Mouse (Mus musculus): ENCODE measurements at regions not wholly inside any gene's neighbourhood (a gene's known extent, or its start where the extent isn't known, plus 50 kb on each side); places are given as distances from the start of the nearest gene placed in this dataset.
A peak's percentile ranks its signal among the peaks of the same experiment; 100 is the strongest.

DNA sequence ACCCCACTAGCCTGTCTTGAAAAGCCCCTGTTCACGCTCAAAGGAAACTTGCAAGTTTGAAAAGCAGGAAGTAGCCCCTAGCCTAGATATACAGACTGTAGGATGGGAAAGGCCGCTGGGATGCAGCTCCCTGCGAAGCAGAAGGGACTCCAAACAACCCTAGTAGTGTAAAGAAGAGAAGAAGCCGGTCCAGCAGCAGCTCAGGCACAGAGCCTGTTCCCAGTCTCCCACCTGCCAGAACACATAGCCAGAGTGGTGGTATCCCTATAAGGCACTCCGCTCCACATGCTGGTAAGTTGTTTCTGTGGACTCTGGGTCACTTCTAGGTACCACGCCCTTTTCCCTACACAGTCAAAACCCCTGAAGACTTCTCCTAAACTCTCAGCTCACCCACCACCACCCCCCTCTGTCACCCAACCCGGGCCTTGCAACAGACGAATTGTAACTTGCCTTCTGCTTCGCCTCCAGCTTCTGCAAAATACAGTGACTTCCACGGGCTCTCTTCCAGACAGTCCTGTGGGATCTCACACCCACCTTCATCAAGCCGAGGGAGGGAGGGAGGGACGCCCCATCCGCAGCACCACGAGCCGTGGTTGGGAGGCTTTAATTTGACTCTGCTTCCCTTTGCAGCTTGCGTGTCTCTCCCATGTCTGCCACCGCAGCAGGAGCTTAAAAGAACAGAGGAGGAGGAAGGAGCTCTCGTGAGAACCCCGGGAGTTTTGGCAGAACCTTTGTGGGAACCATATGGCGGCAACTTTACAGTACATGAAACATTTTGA, 285.2 kb downstream of the Rwdd3 start:
- no peaks in the 10 kb centered on the region for H3K36me3 ChIP-seq
- WGBS: 68% methylated on average over 20 of the region's 20 CpGs
- no peak for ATAC-seq (ENCODE audit: low FRiP score)
- peaks cover 9% of the 10 kb centered on the region for H3K4me1 ChIP-seq (replicated peaks)
- H3K9ac ChIP-seq: no peak overlapping the region
- no peak overlapping the region for H3K4me3 ChIP-seq
- H3K27ac ChIP-seq: no peak overlapping the region
- H3K9me3 ChIP-seq: no peaks in the 10 kb centered on the region
- H3K27me3 ChIP-seq: 0 out of 2 replicates have a peak, but pooled peaks cover 2% of the 10 kb centered on the region
- no peak overlapping the region for H3K4me2 ChIP-seq

DNA sequence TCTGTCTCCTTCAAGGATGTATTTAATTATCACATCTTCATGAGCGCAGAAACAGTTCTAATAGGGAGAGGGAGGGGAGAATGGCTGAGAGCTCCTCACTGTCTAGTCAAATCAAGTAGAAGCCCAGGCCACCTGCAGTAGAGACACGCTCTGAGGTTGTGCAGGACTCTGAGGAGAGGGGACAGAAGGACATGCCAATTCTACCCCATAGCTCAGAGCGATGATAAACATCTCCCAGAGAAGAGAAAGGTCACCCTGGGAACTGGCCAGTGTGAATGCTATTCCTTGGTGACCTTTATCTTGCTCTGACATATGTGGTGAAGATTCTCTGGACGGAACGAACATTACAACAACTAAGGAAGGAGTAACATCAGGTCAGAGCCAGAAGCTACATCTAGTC, 286.1 kb downstream of the Rwdd3 start:
- Histone ChIP-seq H3K4me1 (replicated peaks) (peaks cover 9% of the 10 kb centered on the region), H3K27me3 (0 out of 2 replicates have a peak, but pooled peaks cover 2% of the 10 kb centered on the region), H3K4me3 (no peak overlapping the region), H3K36me3 (no peaks in the 10 kb centered on the region), H3K9ac (no peak overlapping the region), H3K9me3 (no peaks in the 10 kb centered on the region), H3K4me2 (no peak overlapping the region), H3K27ac (no peak overlapping the region)
- no peak for ATAC-seq (ENCODE audit: low FRiP score)
- 83% methylated on average over 5 of the region's 5 CpGs for WGBS

DNA sequence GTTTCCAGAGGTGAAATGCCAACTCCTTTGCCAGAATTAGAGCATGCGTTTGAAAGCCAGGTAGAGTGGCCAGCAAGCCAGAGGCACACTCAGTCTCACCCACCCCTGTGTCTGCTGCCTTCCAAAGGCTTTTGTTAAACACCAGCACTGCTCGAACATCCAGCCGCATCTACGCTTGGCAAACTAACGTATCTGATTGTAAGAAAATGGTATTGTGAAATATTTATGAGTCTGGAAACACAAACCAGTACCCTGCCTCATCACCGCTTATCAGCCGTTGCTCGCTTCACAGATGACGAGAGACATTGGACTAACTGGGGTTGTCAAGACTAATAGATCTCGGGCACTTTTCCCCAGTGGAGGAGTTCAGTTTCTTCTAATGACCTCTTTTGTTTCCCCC, 287.3 kb downstream of the Rwdd3 start:
- H3K27me3 ChIP-seq: 0 out of 2 replicates have a peak, but pooled peaks cover 2% of the 10 kb centered on the region
- ATAC-seq (ENCODE audit: low FRiP score): no peak; the same call in 1 of the 2 replicates
- no peaks in the 10 kb centered on the region for H3K36me3 ChIP-seq
- H3K9ac ChIP-seq: no peak overlapping the region
- WGBS: 46% methylated on average over 10 of the region's 10 CpGs
- H3K27ac ChIP-seq: peak overlapping the region; percentile 62; the same call in 1 of the 2 replicates
- H3K4me2 ChIP-seq: peak overlapping the region; percentile 8; the same call in 1 of the 2 replicates
- H3K4me1 ChIP-seq (replicated peaks): peaks cover 9% of the 10 kb centered on the region
- no peaks in the 10 kb centered on the region for H3K9me3 ChIP-seq
- H3K4me3 ChIP-seq: no peak overlapping the region

DNA sequence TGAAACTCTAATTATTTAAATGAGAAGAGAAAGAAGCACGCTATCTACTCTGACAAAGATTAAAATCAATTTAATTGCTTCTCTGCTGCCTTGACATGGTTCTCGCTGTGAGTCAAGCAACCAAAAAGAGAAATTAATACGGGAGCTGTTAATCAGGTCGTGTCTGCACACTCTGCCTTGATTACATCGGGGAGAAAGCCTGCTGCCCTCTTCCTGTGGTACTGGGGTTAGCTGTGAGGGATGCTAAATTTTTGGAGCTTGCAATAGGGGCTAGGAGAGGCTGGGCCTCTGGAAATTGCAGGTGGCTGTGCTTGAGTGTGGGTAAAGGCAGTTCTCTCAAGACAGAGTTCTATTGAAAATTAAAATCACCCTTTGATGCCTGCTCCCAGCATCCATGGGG, 287.8 kb downstream of the Rwdd3 start:
- H3K4me3 ChIP-seq: no peak overlapping the region
- peaks cover 9% of the 10 kb centered on the region for H3K4me1 ChIP-seq (replicated peaks)
- H3K27ac ChIP-seq: peak overlapping the region; percentile 62

DNA sequence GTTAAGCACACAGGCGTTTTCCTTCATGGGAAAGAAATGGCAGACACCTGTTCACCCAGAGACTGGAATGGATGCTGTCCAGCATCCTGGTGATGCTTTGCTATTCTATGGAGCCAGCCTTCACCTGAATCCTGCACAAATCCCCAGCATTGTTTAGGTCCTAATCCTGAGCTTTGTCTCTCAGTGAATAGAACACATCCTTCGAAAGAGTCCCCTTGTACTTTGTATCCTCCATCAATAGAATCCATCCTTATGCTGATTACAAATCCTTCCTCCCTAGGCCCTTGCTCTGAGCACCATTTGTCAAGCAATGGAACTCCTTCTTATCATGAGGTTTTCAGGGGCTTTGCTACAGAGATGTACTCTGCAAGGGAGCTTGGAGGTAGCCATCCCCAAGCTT, 292.1 kb downstream of the Rwdd3 start:
- Histone ChIP-seq H3K36me3 (no peaks in the 10 kb centered on the region), H3K27ac (no peak overlapping the region), H3K4me2 (no peak overlapping the region), H3K27me3 (no peaks in the 10 kb centered on the region), H3K9me3 (no peaks in the 10 kb centered on the region), H3K9ac (no peak overlapping the region), H3K4me3 (no peak overlapping the region), H3K4me1 (replicated peaks) (peaks cover 9% of the 10 kb centered on the region)
- 91% methylated on average over 2 of the region's 2 CpGs for WGBS
- ATAC-seq (ENCODE audit: low FRiP score): no peak

More for the DNA sequence above, 287.8 kb downstream of the Rwdd3 start:
- peak overlapping the region; percentile 8; the same call in 1 of the 2 replicates for H3K4me2 ChIP-seq
- H3K27me3 ChIP-seq: 0 out of 2 replicates have a peak, but pooled peaks cover 2% of the 10 kb centered on the region
- ATAC-seq (ENCODE audit: low FRiP score): no peak
- H3K9ac ChIP-seq: no peak overlapping the region
- no peaks in the 10 kb centered on the region for H3K36me3 ChIP-seq
- H3K9me3 ChIP-seq: no peaks in the 10 kb centered on the region
- WGBS: 25% methylated on average over 5 of the region's 5 CpGs

DNA sequence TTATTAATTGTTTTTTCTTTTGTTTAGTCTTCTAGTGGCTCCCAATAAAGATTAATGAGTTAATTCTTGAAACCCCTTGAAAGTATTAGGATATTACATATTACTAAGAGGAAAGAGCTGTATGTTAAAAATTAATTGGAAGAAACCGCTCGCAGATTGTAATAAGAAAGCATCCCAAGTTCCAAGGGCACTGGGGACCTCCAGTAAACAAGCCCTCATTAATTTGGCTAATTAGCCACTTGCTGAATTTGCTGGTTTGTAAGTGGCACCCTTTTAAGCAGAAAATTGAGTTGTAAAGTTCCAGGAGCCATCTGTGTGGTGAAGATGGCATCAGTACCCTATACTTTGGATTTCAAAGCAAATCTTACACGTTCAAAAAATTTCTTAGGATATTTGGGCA, 295.8 kb downstream of the Rwdd3 start:
- no peaks in the 10 kb centered on the region for H3K36me3 ChIP-seq
- WGBS: 78% methylated on average over 3 of the region's 3 CpGs
- H3K9ac ChIP-seq: no peak overlapping the region
- no peaks in the 10 kb centered on the region for H3K27me3 ChIP-seq
- no peak overlapping the region for H3K4me2 ChIP-seq
- no peak overlapping the region for H3K4me3 ChIP-seq
- H3K27ac ChIP-seq: no peak overlapping the region
- no peak for ATAC-seq (ENCODE audit: low FRiP score)
- H3K4me1 ChIP-seq (replicated peaks): no peaks in the 10 kb centered on the region
- H3K9me3 ChIP-seq: no peaks in the 10 kb centered on the region

DNA sequence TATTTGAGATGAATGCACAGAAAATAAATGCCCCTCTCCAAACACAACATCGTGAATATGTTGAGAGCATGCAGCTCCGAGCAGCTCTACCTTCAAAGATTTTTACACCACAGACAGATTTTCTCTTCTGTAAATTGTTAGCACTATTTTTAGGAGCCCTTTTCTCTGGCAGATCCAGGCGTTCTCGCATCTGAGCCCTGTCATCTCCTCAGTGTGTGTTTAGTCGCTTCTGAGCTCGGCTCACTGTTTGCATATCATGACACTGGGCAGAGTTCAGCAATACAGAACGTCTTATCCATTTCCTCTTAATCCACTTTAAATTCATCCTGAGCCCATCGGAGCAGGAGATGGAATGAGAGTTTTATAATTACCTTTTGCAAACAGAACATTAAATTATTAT, 306.5 kb downstream of the Rwdd3 start:
- H3K4me3 ChIP-seq: no peak overlapping the region
- H3K4me2 ChIP-seq: no peak overlapping the region
- H3K9ac ChIP-seq: no peak overlapping the region
- H3K27me3 ChIP-seq: no peaks in the 10 kb centered on the region
- no peaks in the 10 kb centered on the region for H3K9me3 ChIP-seq
- 0 out of 2 replicates have a peak, but pooled peaks cover 3% of the 10 kb centered on the region for H3K4me1 ChIP-seq (replicated peaks)
- no peaks in the 10 kb centered on the region for H3K36me3 ChIP-seq
- ATAC-seq (ENCODE audit: low FRiP score): no peak
- H3K27ac ChIP-seq: no peak overlapping the region
- 66% methylated on average over 8 of the region's 8 CpGs for WGBS

DNA sequence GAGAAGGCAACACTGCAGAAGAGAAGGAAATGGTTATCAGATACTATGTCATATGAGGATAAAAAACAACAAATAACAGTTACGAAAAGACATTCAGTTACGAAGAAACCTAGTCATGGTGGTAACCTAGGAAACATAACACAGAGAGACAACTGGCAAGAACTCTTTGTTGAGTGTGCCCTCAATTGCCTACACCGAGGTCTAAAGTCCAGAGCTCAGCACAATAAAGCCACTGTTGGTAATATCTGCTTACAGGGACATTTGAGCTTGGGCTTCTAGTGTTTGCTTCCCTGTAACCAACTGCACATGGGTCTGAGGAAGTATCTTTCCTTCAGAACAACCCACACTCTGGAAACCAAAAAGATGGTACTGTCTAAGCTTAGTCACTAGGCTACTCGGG, 309.9 kb downstream of the Rwdd3 start:
- no peak overlapping the region for H3K4me2 ChIP-seq
- H3K27ac ChIP-seq: no peak overlapping the region
- H3K36me3 ChIP-seq: no peaks in the 10 kb centered on the region
- 81% methylated on average over 4 of the region's 4 CpGs for WGBS
- no peak for ATAC-seq (ENCODE audit: low FRiP score)
- H3K9me3 ChIP-seq: no peaks in the 10 kb centered on the region
- no peaks in the 10 kb centered on the region for H3K27me3 ChIP-seq
- 0 out of 2 replicates have a peak, but pooled peaks cover 3% of the 10 kb centered on the region for H3K4me1 ChIP-seq (replicated peaks)
- H3K9ac ChIP-seq: no peak overlapping the region
- H3K4me3 ChIP-seq: no peak overlapping the region

DNA sequence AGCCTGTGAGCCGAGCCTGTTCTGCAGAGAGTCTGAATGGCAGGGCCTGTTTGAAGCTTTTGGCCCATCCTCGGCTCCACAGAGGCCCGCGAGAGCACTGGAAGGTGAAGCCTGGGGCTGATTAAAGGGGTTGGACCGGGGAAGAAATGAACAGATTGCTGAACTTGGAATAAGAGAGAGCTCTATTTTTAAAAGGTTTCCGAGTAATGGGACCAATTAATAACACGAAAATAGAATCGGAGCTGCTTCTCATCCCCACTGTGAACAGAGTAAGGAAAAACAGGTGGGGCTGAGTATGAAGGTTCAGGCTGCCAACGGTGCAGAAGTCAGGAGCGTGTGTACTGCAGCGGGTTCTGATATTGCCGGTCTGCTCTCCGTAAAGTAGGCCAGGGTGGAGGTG, 313.2 kb downstream of the Rwdd3 start:
- Histone ChIP-seq H3K36me3 (no peaks in the 10 kb centered on the region), H3K27me3 (no peaks in the 10 kb centered on the region), H3K9me3 (no peaks in the 10 kb centered on the region), H3K9ac (no peak overlapping the region), H3K4me1 (replicated peaks) (no peaks in the 10 kb centered on the region), H3K4me3 (no peak overlapping the region), H3K27ac (no peak overlapping the region), H3K4me2 (no peak overlapping the region)
- WGBS: 87% methylated on average over 13 of the region's 13 CpGs
- no peak for ATAC-seq (ENCODE audit: low FRiP score)

DNA sequence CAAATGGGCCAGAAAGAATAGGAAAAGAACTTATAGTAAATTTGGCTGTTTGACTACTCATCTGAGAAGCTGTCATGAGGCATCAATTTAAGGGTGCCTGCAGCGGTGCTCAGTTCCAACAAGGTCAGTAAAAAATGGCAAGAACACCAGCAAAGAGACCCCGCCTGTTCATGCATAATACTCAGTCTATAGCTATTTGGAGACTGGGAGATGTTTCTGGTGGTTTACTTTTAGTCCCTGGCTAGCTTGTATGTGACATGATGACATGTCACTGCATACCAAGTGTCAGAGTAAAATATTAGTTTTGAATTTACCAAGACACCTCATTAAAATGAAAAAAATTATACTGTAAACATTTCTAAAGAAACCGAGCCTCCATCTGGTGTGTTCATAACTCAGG, 317.2 kb downstream of the Rwdd3 start:
- H3K4me3 ChIP-seq: no peak overlapping the region
- 85% methylated on average over 3 of the region's 3 CpGs for WGBS
- no peak overlapping the region for H3K9ac ChIP-seq
- H3K27me3 ChIP-seq: no peaks in the 10 kb centered on the region
- ATAC-seq (ENCODE audit: low FRiP score): no peak
- H3K4me1 ChIP-seq (replicated peaks): no peaks in the 10 kb centered on the region
- H3K9me3 ChIP-seq: no peaks in the 10 kb centered on the region
- H3K27ac ChIP-seq: no peak overlapping the region
- H3K36me3 ChIP-seq: no peaks in the 10 kb centered on the region
- H3K4me2 ChIP-seq: no peak overlapping the region

DNA sequence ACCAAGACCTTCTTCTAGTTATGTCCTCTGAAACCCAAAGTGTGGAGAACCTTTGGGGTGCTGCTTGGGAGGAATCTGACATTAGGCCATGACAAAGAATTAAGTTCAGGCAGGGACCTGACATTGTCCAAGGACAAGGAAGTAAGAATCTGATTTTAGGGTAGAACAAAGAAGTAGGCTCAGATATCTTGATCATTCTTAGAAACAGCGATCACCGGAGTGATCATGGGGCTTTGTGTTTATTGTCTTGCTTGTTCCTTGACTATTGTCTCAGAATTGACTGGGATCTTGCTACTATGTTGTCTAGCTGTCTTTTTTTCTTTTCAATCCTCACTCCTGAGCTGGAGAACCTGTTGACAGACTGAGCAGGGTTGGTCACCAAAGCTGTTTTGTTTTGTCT, 327.9 kb downstream of the Rwdd3 start:
- Histone ChIP-seq H3K27me3 (no peaks in the 10 kb centered on the region), H3K4me3 (no peak overlapping the region), H3K9me3 (no peaks in the 10 kb centered on the region), H3K4me2 (no peak overlapping the region), H3K27ac (no peak overlapping the region), H3K36me3 (no peaks in the 10 kb centered on the region), H3K4me1 (replicated peaks) (no peaks in the 10 kb centered on the region), H3K9ac (no peak overlapping the region)
- no peak for ATAC-seq (ENCODE audit: low FRiP score)
- 80% methylated on average over 2 of the region's 2 CpGs for WGBS

DNA sequence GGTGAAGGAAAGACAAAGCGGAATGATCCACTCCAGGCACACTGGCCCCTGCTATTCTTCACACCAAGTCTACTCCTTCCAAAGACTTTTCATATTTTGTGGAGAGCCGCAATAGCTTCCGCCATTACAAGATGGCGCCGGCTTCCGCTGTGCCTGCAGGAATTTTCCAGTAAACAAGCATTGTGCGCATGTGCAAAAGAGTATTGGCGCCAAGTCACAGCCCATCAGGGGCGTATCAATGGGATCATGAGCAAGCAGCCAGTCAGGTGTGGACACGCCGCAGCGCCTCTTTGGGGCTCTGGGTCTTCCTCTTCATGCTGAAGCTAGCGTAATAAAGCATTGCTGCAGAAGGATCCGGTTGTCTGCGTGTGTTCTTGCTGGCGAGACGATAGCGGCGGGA, 348.0 kb downstream of the Rwdd3 start:
- Histone ChIP-seq H3K4me2 (no peak overlapping the region), H3K36me3 (no peaks in the 10 kb centered on the region), H3K27ac (no peak overlapping the region), H3K4me1 (replicated peaks) (no peaks in the 10 kb centered on the region), H3K4me3 (no peak overlapping the region), H3K27me3 (no peaks in the 10 kb centered on the region), H3K9me3 (no peaks in the 10 kb centered on the region), H3K9ac (no peak overlapping the region)
- ATAC-seq (ENCODE audit: low FRiP score): no peak
- 96% methylated on average over 19 of the region's 19 CpGs for WGBS

DNA sequence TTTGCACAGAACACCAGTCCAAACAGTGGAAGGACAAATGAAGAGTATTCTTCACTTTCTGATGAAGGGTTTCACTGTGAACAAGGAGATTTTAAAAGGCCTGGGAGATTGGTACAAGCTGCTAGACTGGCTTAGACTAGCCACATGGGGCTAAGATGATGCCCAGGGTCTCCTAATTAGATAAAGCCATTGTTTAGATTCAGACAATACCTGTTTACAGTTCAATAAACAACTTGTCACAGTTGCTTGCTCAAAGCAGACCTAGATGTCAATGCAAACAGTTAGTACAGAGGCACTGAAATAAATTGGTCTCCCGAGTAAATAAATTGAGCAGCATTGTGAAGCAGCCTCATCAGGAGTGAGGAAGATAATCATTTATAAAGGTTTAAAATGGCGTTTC, 359.6 kb downstream of the Rwdd3 start:
- Histone ChIP-seq H3K36me3 (no peaks in the 10 kb centered on the region), H3K9ac (no peak overlapping the region), H3K4me2 (no peak overlapping the region), H3K9me3 (no peaks in the 10 kb centered on the region), H3K4me3 (no peak overlapping the region), H3K27me3 (no peaks in the 10 kb centered on the region), H3K4me1 (replicated peaks) (peaks cover 9% of the 10 kb centered on the region; the same call in 1 of the 2 replicates), H3K27ac (no peak overlapping the region)
- 42% methylated on average over 2 of the region's 2 CpGs for WGBS
- no peak for ATAC-seq (ENCODE audit: low FRiP score)

Measured in hindbrain, embryonic 13.5 days (tissue).